Mouse (Mus musculus) testis, postnatal 10 days (tissue): ENCODE data around the gene Hist1h2bg.

Experiments used
- DNase-seq: peaks from one replicate; pipeline ENCODE4 v3.0.0; 2021; ENCODE audit warnings: low spot score

Gene Hist1h2bg

DNA sequence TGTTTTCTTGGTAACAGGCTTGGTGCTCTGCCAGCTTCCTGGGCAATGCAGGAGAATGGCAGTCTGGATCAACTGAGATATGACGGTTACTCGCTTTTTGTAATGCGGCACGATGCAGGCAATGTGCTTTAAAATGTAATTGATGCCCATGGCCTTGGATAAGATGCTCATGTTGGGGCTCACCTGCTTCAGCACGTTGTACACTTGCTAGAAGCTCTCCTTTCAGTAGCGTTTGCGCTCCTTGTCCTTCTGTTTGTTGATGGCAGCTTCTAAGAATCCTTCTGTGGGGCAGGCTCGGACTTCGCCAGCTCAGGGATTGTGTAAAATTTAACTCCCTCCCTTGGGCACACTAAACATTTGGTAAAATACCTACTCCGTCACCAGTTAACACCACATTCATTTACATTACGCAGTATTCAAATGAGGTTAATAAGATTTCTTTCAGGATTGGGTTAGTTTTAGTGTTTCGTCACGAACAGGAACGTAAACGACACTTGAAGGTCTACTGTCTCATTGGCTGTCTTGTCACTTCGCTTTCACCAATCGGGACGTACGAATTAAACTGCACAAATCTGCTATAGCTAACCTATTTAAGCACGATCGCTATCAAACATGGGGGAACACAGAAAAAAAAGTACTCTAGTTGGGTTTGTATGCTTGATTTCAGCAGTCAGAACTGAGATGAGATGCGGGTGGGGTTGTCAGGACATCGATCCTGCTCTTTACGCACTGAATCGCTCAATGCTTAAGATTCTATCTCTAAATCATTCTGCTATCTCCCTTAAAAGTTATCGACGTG is 49.7 kb downstream of the Hist1h2bg start, which contains the start of gene Hist1h2be:
TSS of gene Hist1h2be (minus strand) at position 392 of the 799 bp plus-strand sequence.
- peak; percentile 81 for DNase-seq
